Mouse (Mus musculus) testis, adult 2 months (tissue): ENCODE data around the gene Vps54.

Experiments used
- CTCF ChIP-seq: fragments of 200-500 bp; IDR thresholded peaks from 2 replicates; pipeline ENCODE4 v1.5.1; 2012; ENCODE audit warnings: low read depth, mild to moderate bottlenecking, inconsistent platforms, low read length, moderate library complexity; ENCODE audit not compliant: control insufficient read depth, insufficient read depth, insufficient replicate concordance
- POLR2A ChIP-seq: fragments of 200-500 bp; IDR thresholded peaks from 2 replicates; pipeline ENCODE4 v1.6.1; 2012; ENCODE audit warnings: low read depth, mild to moderate bottlenecking, inconsistent platforms, low read length, moderate library complexity; ENCODE audit not compliant: control insufficient read depth

GRCm38 (mm10) chr11:21217419-21217818 is 21.7 kb upstream of the Vps54 start:
- TF ChIP-seq POLR2A (no peak), CTCF (no peak)
